Mouse (Mus musculus) lung, adult 2 months (tissue): Measurements from ENCODE around the gene Cyp4x1.

Source experiments
- CTCF ChIP-seq: fragments of 200-500 bp; IDR thresholded peaks from 2 replicates; pipeline ENCODE4 v1.5.1; 2011; ENCODE audit warnings: mild to moderate bottlenecking, low read length, control low read depth; ENCODE audit not compliant: insufficient read depth
- POLR2A ChIP-seq: fragments of 200-500 bp; IDR thresholded peaks from 2 replicates; pipeline ENCODE4 v1.6.1; 2011; ENCODE audit warnings: low read depth, mild to moderate bottlenecking, control low read depth, low read length, borderline replicate concordance; ENCODE audit errors: extremely low read depth

GRCm38 (mm10) chr4:115088611-115089338 lies 45.3 kb downstream of the Cyp4x1 start, which contains the start of gene Pdzk1ip1:
- TF ChIP-seq POLR2A (peak; percentile 61; the same call in 1 of the 2 replicates), CTCF (no peak)
